Mouse (Mus musculus) forebrain, embryonic 12.5 days (tissue): ENCODE results near the gene Dad1. TPM values are rescaled to one million over a fixed set of nuclear protein-coding genes. Genes with fewer than 3 reads are reported as not detected.

Source experiments
- ATAC-seq: fragments of 200-750 bp; cut with Nextera tagmentation; 2 replicates; pipeline ENCODE4 v1.8.0; 2017; ENCODE audit warnings: moderate TSS enrichment; ENCODE audit not compliant: low FRiP score
- H3K27ac ChIP-seq: fragments of 300-500 bp; sonication (generic); 2 replicates; pipeline ENCODE4 v1.5.1; 2016; ENCODE audit warnings: mild to moderate bottlenecking
- H3K27me3 ChIP-seq: fragments of 300-500 bp; sonication (generic); 2 replicates; pipeline ENCODE4 v1.6.1; 2016; ENCODE audit warnings: mild to moderate bottlenecking
- H3K36me3 ChIP-seq: fragments of 300-500 bp; sonication (generic); replicated peaks from 2 replicates; pipeline ENCODE4 v1.6.1; 2016; ENCODE audit warnings: mild to moderate bottlenecking
- H3K4me1 ChIP-seq: fragments of 300-500 bp; sonication (generic); 2 replicates; pipeline ENCODE4 v1.6.1; 2016
- H3K4me2 ChIP-seq: fragments of 300-500 bp; sonication (generic); 2 replicates; pipeline ENCODE4 v1.6.1; 2016; ENCODE audit warnings: mild to moderate bottlenecking, moderate library complexity
- H3K4me3 ChIP-seq: fragments of 300-500 bp; sonication (generic); replicated peaks from 2 replicates; pipeline ENCODE4 v1.5.1; 2016; ENCODE audit warnings: mild to moderate bottlenecking
- H3K9ac ChIP-seq: fragments of 300-500 bp; sonication (generic); 2 replicates; pipeline ENCODE4 v1.6.1; 2016; ENCODE audit warnings: mild to moderate bottlenecking
- H3K9me3 ChIP-seq: fragments of 300-500 bp; sonication (generic); 2 replicates; pipeline ENCODE4 v1.6.1; 2016
- WGBS: fragments of 180-500 bp; shearing (Covaris S2); methylation state at CpG from one replicate; pipeline ENCODE4 v1.1.7; 2016; 5-methylcytosine and 5-hydroxymethylcytosine counted together
- polyA plus RNA-seq: library from polyadenylated mRNA; unstranded; fragments of >200 nt; fragmentation: Nextera tagmentation; extraction: Ambion mirVana; gene quantifications from 2 replicates; pipeline ENCODE4 v1.2.1, GENCODE M21; 2016

Dad1 gene
- polyA plus RNA-seq, 1 experiment from 2014 or later = 241 TPM

DNA sequence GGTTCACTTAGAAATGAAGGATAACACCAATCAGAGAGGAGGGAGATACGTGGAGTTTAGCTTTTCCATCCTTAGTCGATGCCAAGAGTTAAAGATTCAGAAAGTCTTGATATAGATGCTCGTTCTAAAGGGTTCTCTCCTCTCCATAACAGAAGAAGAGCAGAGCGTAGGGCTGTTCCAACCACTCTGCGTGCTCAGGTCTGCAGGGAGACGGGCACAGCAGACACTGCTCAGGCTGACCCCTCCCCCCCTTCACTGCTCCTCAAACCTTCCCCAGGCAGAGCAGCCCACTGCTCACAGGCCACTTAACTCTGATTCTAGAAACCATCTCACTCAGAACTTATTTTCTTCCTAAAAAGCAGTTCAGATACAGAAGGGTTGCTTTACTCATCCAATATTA lies 45.2 kb downstream of the Dad1 start:
- no peaks in the 10 kb centered on the region for H3K27me3 ChIP-seq
- no peaks in the 10 kb centered on the region; the same call in 1 of the 2 replicates for H3K4me1 ChIP-seq
- no peak overlapping the region for H3K27ac ChIP-seq
- no peak for ATAC-seq
- H3K4me3 ChIP-seq = no peak overlapping the region
- no peak overlapping the region for H3K9ac ChIP-seq
- WGBS = 76% methylated on average over 6 of the region's 6 CpGs
- no peaks in the 10 kb centered on the region for H3K9me3 ChIP-seq
- H3K36me3 ChIP-seq = no peaks in the 10 kb centered on the region
- no peak overlapping the region for H3K4me2 ChIP-seq

DNA sequence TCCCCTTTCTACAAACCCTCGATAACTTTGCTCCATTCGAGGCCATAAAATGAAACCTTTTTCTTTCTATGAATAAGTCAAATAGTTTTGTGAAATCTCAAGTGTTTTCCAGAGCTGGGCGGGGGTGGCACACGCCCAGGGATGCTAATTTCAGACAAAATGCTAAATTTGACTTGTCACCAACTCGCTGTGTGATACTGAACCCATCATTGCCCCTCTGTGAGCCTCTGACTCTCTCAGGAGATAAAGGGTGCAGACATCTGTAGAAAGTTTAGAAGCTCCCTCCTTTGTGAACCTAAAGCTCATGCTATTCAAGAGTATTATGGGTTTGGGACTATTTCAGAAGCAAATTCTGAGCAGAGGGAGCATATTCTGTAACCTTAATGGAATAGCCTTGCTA lies 46.0 kb downstream of the Dad1 start:
- H3K4me3 ChIP-seq = no peak overlapping the region
- H3K9me3 ChIP-seq = no peaks in the 10 kb centered on the region
- H3K27ac ChIP-seq = no peak overlapping the region
- H3K9ac ChIP-seq = no peak overlapping the region
- no peaks in the 10 kb centered on the region for H3K27me3 ChIP-seq
- ATAC-seq = no peak
- H3K4me1 ChIP-seq = no peaks in the 10 kb centered on the region; the same call in 1 of the 2 replicates
- WGBS = 86% methylated on average over 5 of the region's 5 CpGs
- no peak overlapping the region for H3K4me2 ChIP-seq
- no peaks in the 10 kb centered on the region for H3K36me3 ChIP-seq

GRCm38 (mm10) chr14:54206750-54207550 lies 47.0 kb downstream of the Dad1 start:
- Histone ChIP-seq H3K27ac (no peak overlapping the region), H3K36me3 (no peaks in the 10 kb centered on the region), H3K4me3 (no peak overlapping the region), H3K4me2 (no peak overlapping the region), H3K4me1 (no peaks in the 10 kb centered on the region; the same call in 1 of the 2 replicates), H3K9me3 (no peaks in the 10 kb centered on the region), H3K9ac (no peak overlapping the region), H3K27me3 (no peaks in the 10 kb centered on the region)
- no peak for ATAC-seq
- 83% methylated on average over 15 of the region's 15 CpGs for WGBS

DNA sequence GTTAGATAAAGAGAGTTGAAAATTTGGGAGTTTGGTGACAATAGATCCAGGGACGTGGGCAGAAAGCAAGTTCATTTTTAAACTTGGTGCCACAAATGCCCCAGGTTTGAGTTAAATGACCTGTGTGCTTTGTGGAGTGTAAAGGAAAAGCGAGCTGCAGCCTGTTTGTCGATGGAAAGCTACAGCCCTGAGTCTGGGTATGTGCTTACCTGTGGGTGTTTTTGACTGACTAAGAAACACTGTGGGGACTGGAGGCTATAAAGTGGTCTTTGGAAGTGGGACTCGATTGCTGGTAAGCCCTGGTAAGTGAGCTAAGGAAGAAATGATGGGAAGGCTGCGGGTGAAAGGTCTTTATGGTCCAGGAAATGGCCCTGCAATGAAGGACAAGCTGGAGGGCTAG lies 47.6 kb downstream of the Dad1 start:
- WGBS = 81% methylated on average over 5 of the region's 5 CpGs
- no peak overlapping the region for H3K27ac ChIP-seq
- no peaks in the 10 kb centered on the region for H3K9me3 ChIP-seq
- no peaks in the 10 kb centered on the region; the same call in 1 of the 2 replicates for H3K4me1 ChIP-seq
- no peak overlapping the region for H3K9ac ChIP-seq
- ATAC-seq = no peak
- no peaks in the 10 kb centered on the region for H3K27me3 ChIP-seq
- no peaks in the 10 kb centered on the region for H3K36me3 ChIP-seq
- no peak overlapping the region for H3K4me2 ChIP-seq
- H3K4me3 ChIP-seq = no peak overlapping the region

GRCm38 (mm10) chr14:54205904-54206303 lies 48.0 kb downstream of the Dad1 start:
- ATAC-seq = no peak
- no peak overlapping the region for H3K4me3 ChIP-seq
- H3K27ac ChIP-seq = no peak overlapping the region
- no peak overlapping the region for H3K4me2 ChIP-seq
- no peaks in the 10 kb centered on the region for H3K36me3 ChIP-seq
- no peaks in the 10 kb centered on the region; the same call in 1 of the 2 replicates for H3K4me1 ChIP-seq
- no peaks in the 10 kb centered on the region for H3K9me3 ChIP-seq
- H3K9ac ChIP-seq = no peak overlapping the region
- WGBS = 70% methylated on average over 6 of the region's 6 CpGs
- no peaks in the 10 kb centered on the region for H3K27me3 ChIP-seq

- Histone ChIP-seq H3K4me1 (no peaks in the 10 kb centered on the region; the same call in 1 of the 2 replicates), H3K4me3 (no peak overlapping the region), H3K27ac (no peak overlapping the region), H3K9me3 (no peaks in the 10 kb centered on the region), H3K36me3 (no peaks in the 10 kb centered on the region), H3K4me2 (no peak overlapping the region), H3K27me3 (no peaks in the 10 kb centered on the region), H3K9ac (no peak overlapping the region)
- no peak for ATAC-seq
- whole genome bisulfite sequencing = 63% methylated on average over 4 of the region's 4 CpGs
Measured at GRCm38 (mm10) chr14:54204786-54205185, 49.1 kb downstream of the Dad1 start.

DNA sequence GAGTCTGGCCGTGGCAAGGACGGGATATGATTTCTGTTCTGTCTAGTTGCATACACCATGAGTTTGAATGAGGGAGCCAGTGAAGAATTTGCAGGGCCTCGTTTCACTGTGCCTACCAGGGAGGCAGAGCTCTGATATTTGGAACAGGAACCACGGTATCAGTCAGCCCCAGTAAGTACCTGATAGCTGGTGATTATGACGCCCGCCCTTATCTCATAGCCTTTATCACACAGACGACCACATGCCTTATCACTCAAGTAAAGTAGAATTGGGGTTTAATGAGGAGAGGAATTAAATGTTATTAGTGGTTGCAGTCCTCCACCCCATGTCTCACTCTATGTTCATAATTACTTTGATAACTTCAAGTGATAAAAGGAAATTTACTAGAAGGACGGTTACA lies 49.6 kb downstream of the Dad1 start:
- no peak overlapping the region for H3K27ac ChIP-seq
- 89% methylated on average over 8 of the region's 8 CpGs for WGBS
- H3K4me2 ChIP-seq = no peak overlapping the region
- H3K27me3 ChIP-seq = no peaks in the 10 kb centered on the region
- ATAC-seq = no peak
- H3K9ac ChIP-seq = no peak overlapping the region
- no peak overlapping the region for H3K4me3 ChIP-seq
- no peaks in the 10 kb centered on the region for H3K9me3 ChIP-seq
- H3K4me1 ChIP-seq = no peaks in the 10 kb centered on the region; the same call in 1 of the 2 replicates
- no peaks in the 10 kb centered on the region for H3K36me3 ChIP-seq

DNA sequence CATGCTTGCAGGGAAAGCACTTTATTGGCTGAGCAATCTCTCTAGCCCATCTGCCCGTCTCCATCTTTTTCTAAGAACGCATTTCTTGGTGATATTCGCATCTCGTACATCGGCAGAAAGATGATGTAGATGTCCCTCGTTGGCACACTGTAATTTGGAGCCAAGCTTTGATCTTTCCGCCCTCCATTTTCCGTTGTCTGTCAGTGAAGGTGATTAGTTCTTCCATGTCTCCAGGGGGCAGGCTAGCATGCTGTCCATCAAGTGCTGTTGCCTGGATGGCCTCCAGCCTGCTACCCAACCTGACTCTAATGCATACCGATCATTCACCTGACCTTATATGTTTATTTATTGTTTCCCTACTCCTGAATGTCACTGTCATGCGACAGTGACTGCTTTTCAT lies 50.1 kb downstream of the Dad1 start:
- 94% methylated on average over 10 of the region's 10 CpGs for WGBS
- H3K4me2 ChIP-seq = no peak overlapping the region
- no peaks in the 10 kb centered on the region for H3K36me3 ChIP-seq
- ATAC-seq = no peak
- H3K27me3 ChIP-seq = no peaks in the 10 kb centered on the region
- no peak overlapping the region for H3K4me3 ChIP-seq
- no peak overlapping the region for H3K9ac ChIP-seq
- no peak overlapping the region for H3K27ac ChIP-seq
- no peaks in the 10 kb centered on the region for H3K9me3 ChIP-seq
- H3K4me1 ChIP-seq = no peaks in the 10 kb centered on the region; the same call in 1 of the 2 replicates

- Histone ChIP-seq H3K9ac (no peak overlapping the region), H3K27me3 (no peaks in the 10 kb centered on the region), H3K27ac (no peak overlapping the region), H3K4me1 (no peaks in the 10 kb centered on the region; the same call in 1 of the 2 replicates), H3K4me3 (no peak overlapping the region), H3K36me3 (no peaks in the 10 kb centered on the region), H3K9me3 (no peaks in the 10 kb centered on the region), H3K4me2 (no peak overlapping the region)
- WGBS = 95% methylated on average over 6 of the region's 6 CpGs
- no peak for ATAC-seq
Measured at GRCm38 (mm10) chr14:54203207-54203606, 50.7 kb downstream of the Dad1 start.

- 64% methylated on average over 8 of the region's 8 CpGs for WGBS
- H3K4me1 ChIP-seq = no peaks in the 10 kb centered on the region; the same call in 1 of the 2 replicates
- no peak overlapping the region for H3K27ac ChIP-seq
- no peaks in the 10 kb centered on the region for H3K36me3 ChIP-seq
- H3K4me3 ChIP-seq = no peak overlapping the region
- no peaks in the 10 kb centered on the region for H3K9me3 ChIP-seq
- no peak overlapping the region for H3K4me2 ChIP-seq
- no peak overlapping the region for H3K9ac ChIP-seq
- ATAC-seq = no peak
- no peaks in the 10 kb centered on the region for H3K27me3 ChIP-seq
Measured at GRCm38 (mm10) chr14:54200363-54200762, 53.5 kb downstream of the Dad1 start.

- no peak for ATAC-seq
- 90% methylated on average over 8 of the region's 8 CpGs for WGBS
- H3K4me2 ChIP-seq = no peak overlapping the region
- no peaks in the 10 kb centered on the region for H3K36me3 ChIP-seq
- H3K27me3 ChIP-seq = no peaks in the 10 kb centered on the region
- no peak overlapping the region for H3K4me3 ChIP-seq
- peaks cover 3% of the 10 kb centered on the region; the same call in 1 of the 2 replicates for H3K4me1 ChIP-seq
- H3K9ac ChIP-seq = no peak overlapping the region
- no peak overlapping the region for H3K27ac ChIP-seq
- H3K9me3 ChIP-seq = no peaks in the 10 kb centered on the region
Measured at GRCm38 (mm10) chr14:54199662-54200061, 54.2 kb downstream of the Dad1 start.

DNA sequence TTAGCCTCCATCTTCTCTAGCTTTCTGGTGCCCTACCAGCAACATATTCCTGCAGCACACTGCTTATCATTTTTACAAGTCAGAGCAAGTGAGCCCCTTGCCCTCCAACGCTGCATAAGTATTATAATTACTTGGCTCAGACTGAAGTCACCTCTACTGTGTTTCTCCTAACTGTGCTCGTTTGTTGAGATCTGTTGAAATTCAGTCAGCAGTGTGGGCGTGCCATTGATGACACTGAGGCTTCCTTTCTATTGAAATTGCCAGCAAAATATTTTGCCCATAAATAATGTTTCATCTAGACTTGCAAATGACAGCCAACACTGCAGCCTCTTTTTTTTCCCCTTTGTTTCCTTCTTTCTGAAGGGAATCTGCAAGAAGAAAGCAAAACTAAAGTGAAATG lies 56.2 kb downstream of the Dad1 start:
- Histone ChIP-seq H3K4me2 (no peak overlapping the region), H3K9me3 (no peaks in the 10 kb centered on the region), H3K27ac (no peak overlapping the region), H3K27me3 (no peaks in the 10 kb centered on the region; the same call in 1 of the 2 replicates), H3K4me3 (no peak overlapping the region), H3K36me3 (no peaks in the 10 kb centered on the region), H3K4me1 (peaks cover 6% of the 10 kb centered on the region; the same call in 1 of the 2 replicates), H3K9ac (no peak overlapping the region)
- no peak for ATAC-seq
- WGBS = 64% methylated on average over 3 of the region's 3 CpGs

- H3K27ac ChIP-seq = no peak overlapping the region
- ATAC-seq = no peak
- WGBS = 85% methylated on average over 6 of the region's 6 CpGs
Measured at GRCm38 (mm10) chr14:54195838-54196423, 58.0 kb downstream of the Dad1 start.

More at GRCm38 (mm10) chr14:54195838-54196423, 58.0 kb downstream of the Dad1 start:
- Histone ChIP-seq H3K4me2 (no peak overlapping the region), H3K9ac (no peak overlapping the region), H3K9me3 (no peaks in the 10 kb centered on the region), H3K36me3 (no peaks in the 10 kb centered on the region), H3K4me1 (peaks cover 19% of the 10 kb centered on the region), H3K4me3 (no peak overlapping the region), H3K27me3 (no peaks in the 10 kb centered on the region; the same call in 1 of the 2 replicates)
